Comparison of ENCODE assay signal across 26 mouse cellular contexts in the genomic region with DNA sequence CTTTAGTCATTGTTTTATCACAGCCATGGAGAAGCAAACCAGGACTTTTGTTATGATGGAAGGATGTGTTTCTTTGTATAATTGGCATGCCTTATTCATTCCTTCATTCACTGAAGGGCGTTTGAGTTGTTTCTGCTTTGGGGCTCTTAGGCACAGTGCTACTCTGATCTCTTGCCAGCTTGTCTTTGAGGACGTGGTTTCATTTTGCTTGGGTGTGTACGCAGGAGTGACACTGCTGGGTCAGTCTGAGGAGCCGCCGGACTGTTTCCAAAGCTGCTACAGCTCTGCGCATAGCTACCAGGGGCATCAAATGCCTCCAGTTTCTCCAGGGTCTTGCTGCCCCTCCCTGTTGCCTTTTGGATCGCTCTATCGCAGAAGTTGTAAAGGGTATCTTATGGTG.
DNase-seq lines count a peak whose midpoint lies in the region; ATAC-seq lines count a peak whose summit lies in the region.
"Had no signal": no experiment of that assay in that cellular context is flagged by ENCODE, and none has a peak within 500 bp of the region (broad histone marks: within the 10 kb centered on the region; RNA-seq: fewer than 3 reads in every experiment).

No protein-coding gene starts in this region.

- H3K27ac ChIP-seq in lung, embryonic 16.5 days (ENCODE audit: low read length): no peak overlapping the region; the same call in 1 of the 2 replicates
- no peak overlapping the region for H3K27ac ChIP-seq in limb, embryonic 10.5 days
- H3K27ac ChIP-seq: embryonic facial prominence, embryonic 13.5 days; forebrain, embryonic 15.5 days; hindbrain, embryonic 12.5 days; hindbrain, postnatal 0 days; intestine, embryonic 15.5 days; kidney, postnatal 0 days; liver, embryonic 14.5 days; midbrain, embryonic 15.5 days; neural tube, embryonic 12.5 days had no signal

- intact Hi-C loops in heart, postnatal 36 days (cut with DNase I): no loop called here

- WGBS in lung, embryonic 16.5 days: 47% methylated on average over 8 of the region's 8 CpGs
- 90% methylated on average over 8 of the region's 8 CpGs for WGBS in limb, embryonic 10.5 days

- peaks cover 10% of the 10 kb centered on the region for H3K4me1 ChIP-seq in lung, embryonic 16.5 days (replicated peaks; ENCODE audit: control insufficient read depth, insufficient read depth, low read length)
- peaks cover 10% of the 10 kb centered on the region; the same call in 1 of the 2 replicates for H3K4me1 ChIP-seq in limb, embryonic 10.5 days
- H3K4me1 ChIP-seq: intestine, embryonic 15.5 days; midbrain, embryonic 15.5 days; neural tube, embryonic 12.5 days had no signal

- no peaks in the 10 kb centered on the region for H3K27me3 ChIP-seq in lung, embryonic 16.5 days (ENCODE audit: control insufficient read depth, insufficient read depth, low read depth, low read length)
- H3K27me3 ChIP-seq in limb, embryonic 10.5 days (ENCODE audit: low read depth, poor library complexity, severe bottlenecking): no peaks in the 10 kb centered on the region
- H3K27me3 ChIP-seq: embryonic facial prominence, embryonic 13.5 days; forebrain, embryonic 15.5 days; hindbrain, embryonic 12.5 days; intestine, embryonic 15.5 days; midbrain, embryonic 15.5 days; neural tube, embryonic 12.5 days had no signal

- no peak overlapping the region for H3K9ac ChIP-seq in lung, embryonic 16.5 days (ENCODE audit: low read length)
- H3K9ac ChIP-seq: embryonic facial prominence, embryonic 13.5 days; forebrain, embryonic 15.5 days; hindbrain, embryonic 12.5 days; intestine, embryonic 15.5 days; liver, embryonic 14.5 days; midbrain, embryonic 15.5 days; neural tube, embryonic 12.5 days had no signal

- no peaks in the 10 kb centered on the region for H3K9me3 ChIP-seq in lung, embryonic 16.5 days (ENCODE audit: control insufficient read depth, low read length)
- H3K9me3 ChIP-seq in limb, embryonic 10.5 days (replicated peaks): no peaks in the 10 kb centered on the region
- H3K9me3 ChIP-seq: embryonic facial prominence, embryonic 13.5 days; forebrain, embryonic 15.5 days; hindbrain, embryonic 12.5 days; intestine, embryonic 15.5 days; midbrain, embryonic 15.5 days; neural tube, embryonic 12.5 days had no signal

- H3K4me2 ChIP-seq in lung, embryonic 16.5 days (ENCODE audit: low read depth, low read length): no peak overlapping the region
- H3K4me2 ChIP-seq: embryonic facial prominence, embryonic 13.5 days; forebrain, embryonic 15.5 days; hindbrain, embryonic 12.5 days; intestine, embryonic 15.5 days; midbrain, embryonic 15.5 days; neural tube, embryonic 12.5 days had no signal

- no peaks in the 10 kb centered on the region for H3K36me3 ChIP-seq in lung, embryonic 16.5 days (ENCODE audit: control insufficient read depth, insufficient read depth, low read length)
- no peaks in the 10 kb centered on the region for H3K36me3 ChIP-seq in limb, embryonic 10.5 days
- H3K36me3 ChIP-seq: embryonic facial prominence, embryonic 13.5 days; forebrain, embryonic 10.5 days; forebrain, embryonic 15.5 days; G1E; hindbrain, embryonic 12.5 days; intestine, embryonic 15.5 days; midbrain, embryonic 15.5 days; neural tube, embryonic 12.5 days had no signal

- ATAC-seq in lung, embryonic 16.5 days (ENCODE audit: low read depth): peak; percentile 56; the same call in 1 of the 2 replicates
- ATAC-seq: forebrain, embryonic 15.5 days; hindbrain, postnatal 0 days; intestine, embryonic 15.5 days; midbrain, embryonic 15.5 days had no signal

- DNase-seq in adrenal gland, adult 2 months: peak; percentile 16
- no peak for DNase-seq in adrenal gland, adult 18-20 months (ENCODE audit: low spot score in 2 of 2)
- peak; percentile 87 for DNase-seq in heart, adult 11 months
- DNase-seq in heart, postnatal 36 days: no peak
- DNase-seq in lung, postnatal 36 days: peak; percentile 77
- DNase-seq in limb, embryonic 10.5 days (ENCODE audit: low spot score): no peak
- no peak for DNase-seq in c-Kit-positive CD71-positive TER-119-positive erythroid progenitor cells, embryonic 14.5 days (ENCODE audit: low spot score)
- DNase-seq: cerebellum, adult 18-20 months; cerebellum, postnatal 10 days; kidney, adult 2 months; kidney, postnatal 4 days; liver; thymus, adult 2 months; thymus, postnatal 36 days had no signal

- H3K4me3 ChIP-seq in lung, embryonic 16.5 days (ENCODE audit: low read length): no peak overlapping the region
- H3K4me3 ChIP-seq in limb, embryonic 10.5 days: no peak overlapping the region
- H3K4me3 ChIP-seq: embryonic facial prominence, embryonic 13.5 days; forebrain, embryonic 10.5 days; forebrain, embryonic 15.5 days; hindbrain, embryonic 12.5 days; intestine, embryonic 15.5 days; midbrain, embryonic 15.5 days; neural tube, embryonic 12.5 days had no signal

Comparison
In these comparisons a context has a peak if more than half of its experiments do, and no peak if none do; other contexts are left out.
1. DNase-seq: peak in adrenal gland, adult 2 months (single experiment), heart, adult 11 months (single experiment) and lung, postnatal 36 days (single experiment); none in adrenal gland, adult 18-20 months (0 of 2), heart, postnatal 36 days (0 of 2), limb, embryonic 10.5 days (single experiment) and c-Kit-positive CD71-positive TER-119-positive erythroid progenitor cells, embryonic 14.5 days (single experiment).